Mouse (Mus musculus): ENCODE results near the gene Gm2a. TPM values are rescaled to one million over a fixed set of nuclear protein-coding genes. Genes with fewer than 3 reads are reported as not detected.
"Not testable (repeated sequence)": the region's sequence is repeated elsewhere in the genome, so short reads cannot be mapped to it uniquely, and the experiment has no call there.

Gene Gm2a
- polyA plus RNA-seq, 1 experiment: 5.8 TPM

DNA sequence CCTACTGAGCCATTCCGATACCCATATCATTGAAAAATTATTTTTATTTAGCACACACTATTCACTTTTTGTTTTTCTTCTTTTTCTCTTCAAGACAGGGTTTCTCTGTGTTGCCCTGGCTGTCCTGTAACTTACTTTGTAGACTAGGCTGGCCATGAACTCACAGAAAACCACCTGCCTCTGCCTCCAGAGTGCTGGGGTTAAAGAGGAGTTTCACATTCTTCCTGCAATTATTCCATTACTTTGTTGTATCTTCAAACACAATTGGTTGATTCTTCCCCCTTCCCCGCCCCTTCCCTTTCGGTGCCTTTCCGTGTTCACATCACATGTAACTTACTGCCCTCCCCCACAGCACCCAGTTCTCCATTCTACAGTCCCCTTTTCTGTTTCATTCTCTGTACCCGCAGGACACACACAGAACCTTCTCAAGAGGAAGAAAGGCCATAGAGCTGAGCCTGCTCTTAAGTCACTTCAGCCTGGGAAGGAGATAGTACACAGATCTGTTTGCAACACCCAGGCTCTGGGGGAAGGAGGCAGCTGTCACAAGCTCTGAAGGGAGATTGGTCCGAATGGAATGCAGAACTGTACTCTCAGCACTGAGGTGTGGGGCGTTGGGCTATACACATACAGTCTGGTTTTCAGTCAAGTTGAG, 15.4 kb downstream of the Gm2a start:
- no peaks in the 10 kb centered on the region for H3K27me3 ChIP-seq (ENCODE audit: control insufficient read depth, insufficient read depth, insufficient read length)
- no peaks in the 10 kb centered on the region for H3K36me3 ChIP-seq (ENCODE audit: control insufficient read depth, insufficient read depth)
- peak overlapping the region; percentile 10 for H3K4me2 ChIP-seq (ENCODE audit: low read depth)

DNA sequence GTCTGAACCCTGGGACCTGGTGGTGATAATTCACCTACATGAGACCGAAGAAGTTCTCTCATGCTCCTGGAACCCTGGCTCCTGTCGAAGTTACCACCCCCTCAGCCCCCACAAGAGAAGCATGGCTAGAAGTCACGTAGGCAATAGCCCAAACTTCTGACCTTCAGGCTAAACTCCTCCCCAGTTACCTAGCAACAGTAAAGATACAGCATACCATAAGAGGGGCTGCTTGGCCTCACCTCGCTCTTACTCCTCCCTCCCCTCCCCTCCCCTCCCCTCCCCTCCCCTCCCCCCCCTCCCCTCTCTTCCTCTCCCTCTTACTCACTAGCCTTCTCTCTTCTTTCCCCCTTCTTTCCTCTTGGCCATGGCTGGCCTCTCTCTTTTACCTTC, 15.9 kb downstream of the Gm2a start:
- H3ac ChIP-seq (ENCODE audit: control insufficient read depth, insufficient read length); H3K27me3 ChIP-seq (ENCODE audit: control insufficient read depth, insufficient read depth, insufficient read length); H3K79me2 ChIP-seq (ENCODE audit: control insufficient read depth, insufficient read depth); H3K4me2 ChIP-seq (ENCODE audit: low read depth); H3K4me3 ChIP-seq; H3K36me3 ChIP-seq (ENCODE audit: control insufficient read depth, insufficient read depth): not testable (repeated sequence)

More for the DNA sequence above, 15.4 kb downstream of the Gm2a start:
- no peak overlapping the region for H3K4me3 ChIP-seq
- no peak overlapping the region for H3ac ChIP-seq (ENCODE audit: control insufficient read depth, insufficient read length)
- no peak for TF ChIP-seq POLR2AphosphoS2 (IDR thresholded peaks at IDR 0.05; ENCODE audit: insufficient read length, low read depth)
- peak in 1 of 3 experiments; percentile 42 for TF ChIP-seq MYOG (IDR thresholded peaks at IDR 0.05; ENCODE audit: control insufficient read depth in 1 of 3, insufficient read depth in 1 of 3, insufficient read length in 2 of 3, low read depth in 2 of 3)
- no peak for TF ChIP-seq USF1 (IDR thresholded peaks at IDR 0.05; ENCODE audit: low read depth)
- TF ChIP-seq MAX (IDR thresholded peaks at IDR 0.05; ENCODE audit: low read depth): no peak
- TF ChIP-seq TCF12 (IDR thresholded peaks at IDR 0.05; ENCODE audit: insufficient read depth, poor library complexity, severe bottlenecking): no peak
- TF ChIP-seq TCF3 (IDR thresholded peaks at IDR 0.05; ENCODE audit: insufficient read length, low read depth): no peak
- no peak for TF ChIP-seq E2F4 (IDR thresholded peaks at IDR 0.05; ENCODE audit: insufficient read depth)
- TF ChIP-seq MYOD1 (IDR thresholded peaks at IDR 0.05; ENCODE audit: control insufficient read depth in 1 of 3, insufficient read length in 2 of 3, low read depth in 2 of 3): peak in 2 of 3 experiments; percentile 33 to 51
- no peak for TF ChIP-seq SRF (IDR thresholded peaks at IDR 0.05; ENCODE audit: control insufficient read depth, insufficient read length, low read depth)
- no peak for TF ChIP-seq CEBPB (IDR thresholded peaks at IDR 0.05; ENCODE audit: insufficient read depth, poor library complexity, severe bottlenecking)
- H3K79me2 ChIP-seq (ENCODE audit: control insufficient read depth, insufficient read depth): no peaks in the 10 kb centered on the region

DNA sequence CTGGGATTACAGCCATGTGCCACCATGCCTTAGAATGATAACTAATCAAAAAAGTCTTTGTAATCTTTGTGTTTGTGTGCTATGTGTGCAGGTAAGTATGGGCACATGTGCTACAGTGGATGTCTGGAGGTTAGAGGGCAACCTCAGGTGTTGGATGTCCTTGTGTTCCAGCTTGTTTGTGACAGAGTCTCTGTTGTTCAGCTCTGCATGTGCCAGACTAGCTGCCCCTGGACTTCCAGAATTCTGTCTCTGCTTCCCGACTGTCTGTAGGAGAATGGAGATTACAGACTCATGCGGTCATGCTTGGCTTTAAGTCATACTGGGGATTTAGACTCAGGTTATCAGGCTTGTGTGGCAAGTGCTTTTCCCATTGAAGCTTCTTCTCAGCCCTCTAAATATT, 16.4 kb downstream of the Gm2a start:
- Histone ChIP-seq H3K4me2 (ENCODE audit: low read depth) (no peak overlapping the region), H3K36me3 (ENCODE audit: control insufficient read depth, insufficient read depth) (no peaks in the 10 kb centered on the region), H3K79me2 (ENCODE audit: control insufficient read depth, insufficient read depth) (no peaks in the 10 kb centered on the region), H3ac (ENCODE audit: control insufficient read depth, insufficient read length) (no peak overlapping the region), H3K27me3 (ENCODE audit: control insufficient read depth, insufficient read depth, insufficient read length) (no peaks in the 10 kb centered on the region), H3K4me3 (no peak overlapping the region)
- TF ChIP-seq E2F4 (IDR thresholded peaks at IDR 0.05; ENCODE audit: insufficient read depth) (no peak), REST (IDR thresholded peaks at IDR 0.05; ENCODE audit: insufficient read depth, insufficient read length) (no peak), MYOD1 (IDR thresholded peaks at IDR 0.05; ENCODE audit: control insufficient read depth in 1 of 3, insufficient read length in 2 of 3, low read depth in 2 of 3) (no peak), POLR2A (IDR thresholded peaks at IDR 0.05; ENCODE audit: insufficient read length, low read depth) (no peak), CEBPB (IDR thresholded peaks at IDR 0.05; ENCODE audit: insufficient read depth, poor library complexity, severe bottlenecking) (no peak), MYOG (IDR thresholded peaks at IDR 0.05; ENCODE audit: control insufficient read depth in 1 of 3, insufficient read depth in 1 of 3, insufficient read length in 2 of 3, low read depth in 2 of 3) (no peak), POLR2AphosphoS2 (IDR thresholded peaks at IDR 0.05; ENCODE audit: insufficient read length, low read depth) (no peak), TCF12 (IDR thresholded peaks at IDR 0.05; ENCODE audit: insufficient read depth, poor library complexity, severe bottlenecking) (no peak), USF1 (IDR thresholded peaks at IDR 0.05; ENCODE audit: low read depth) (no peak), TCF3 (IDR thresholded peaks at IDR 0.05; ENCODE audit: insufficient read length, low read depth) (no peak), MAX (IDR thresholded peaks at IDR 0.05; ENCODE audit: low read depth) (no peak), SRF (IDR thresholded peaks at IDR 0.05; ENCODE audit: control insufficient read depth, insufficient read length, low read depth) (no peak)

DNA sequence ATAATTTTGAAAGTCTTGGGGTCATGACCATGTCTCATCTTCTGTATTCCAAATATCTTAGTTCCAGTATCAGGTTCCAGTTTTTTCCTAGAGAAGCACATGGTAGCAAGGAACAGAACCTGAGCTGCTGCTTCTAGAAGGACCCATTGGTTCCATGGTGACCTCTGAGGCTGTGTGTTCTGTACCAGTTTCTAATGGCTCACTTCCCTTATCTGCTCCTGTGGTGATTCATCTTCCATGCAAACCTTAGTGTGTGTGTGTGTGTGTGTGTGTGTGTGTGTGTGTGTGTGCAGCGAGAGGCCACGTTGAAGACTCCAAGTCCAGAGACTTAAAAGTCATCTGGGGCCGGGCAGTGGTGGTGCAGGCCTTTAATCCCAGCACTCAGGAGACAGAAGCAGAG, 18.1 kb downstream of the Gm2a start:
- Histone ChIP-seq H3K4me3 (no peak overlapping the region), H3ac (ENCODE audit: control insufficient read depth, insufficient read length) (no peak overlapping the region), H3K4me2 (ENCODE audit: low read depth) (no peak overlapping the region), H3K79me2 (ENCODE audit: control insufficient read depth, insufficient read depth) (no peaks in the 10 kb centered on the region), H3K36me3 (ENCODE audit: control insufficient read depth, insufficient read depth) (no peaks in the 10 kb centered on the region), H3K27me3 (ENCODE audit: control insufficient read depth, insufficient read depth, insufficient read length) (no peaks in the 10 kb centered on the region)
- TF ChIP-seq POLR2A (IDR thresholded peaks at IDR 0.05; ENCODE audit: insufficient read length, low read depth) (no peak), E2F4 (IDR thresholded peaks at IDR 0.05; ENCODE audit: insufficient read depth) (no peak), MYOD1 (IDR thresholded peaks at IDR 0.05; ENCODE audit: control insufficient read depth in 1 of 3, insufficient read length in 2 of 3, low read depth in 2 of 3) (no peak), MYOG (IDR thresholded peaks at IDR 0.05; ENCODE audit: control insufficient read depth in 1 of 3, insufficient read depth in 1 of 3, insufficient read length in 2 of 3, low read depth in 2 of 3) (no peak), POLR2AphosphoS2 (IDR thresholded peaks at IDR 0.05; ENCODE audit: insufficient read length, low read depth) (no peak), TCF12 (IDR thresholded peaks at IDR 0.05; ENCODE audit: insufficient read depth, poor library complexity, severe bottlenecking) (no peak), MAX (IDR thresholded peaks at IDR 0.05; ENCODE audit: low read depth) (no peak), CEBPB (IDR thresholded peaks at IDR 0.05; ENCODE audit: insufficient read depth, poor library complexity, severe bottlenecking) (no peak), USF1 (IDR thresholded peaks at IDR 0.05; ENCODE audit: low read depth) (no peak), TCF3 (IDR thresholded peaks at IDR 0.05; ENCODE audit: insufficient read length, low read depth) (no peak), REST (IDR thresholded peaks at IDR 0.05; ENCODE audit: insufficient read depth, insufficient read length) (no peak), SRF (IDR thresholded peaks at IDR 0.05; ENCODE audit: control insufficient read depth, insufficient read length, low read depth) (no peak)

DNA sequence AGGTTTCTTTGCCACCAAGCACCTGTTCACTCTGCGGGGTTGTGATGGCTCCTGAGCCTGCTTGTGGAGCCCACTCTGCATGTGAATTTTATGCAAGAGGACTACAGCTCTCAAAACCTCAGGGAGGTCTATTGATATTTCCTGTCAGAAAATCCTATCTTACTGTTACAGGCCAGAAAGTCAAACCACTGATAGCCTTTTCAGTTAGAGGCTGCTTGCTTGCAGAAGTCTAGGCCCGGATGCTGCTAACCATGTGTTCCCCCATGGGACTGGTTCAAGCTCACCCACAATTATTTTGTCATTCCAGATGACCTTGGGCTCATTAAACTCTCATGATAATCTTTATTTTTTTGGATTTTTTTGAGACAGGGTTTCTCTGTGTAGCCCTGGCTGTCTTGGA, 19.1 kb downstream of the Gm2a start:
- no peak overlapping the region for H3K4me2 ChIP-seq (ENCODE audit: low read depth)
- TF ChIP-seq MYOG (IDR thresholded peaks at IDR 0.05; ENCODE audit: control insufficient read depth in 1 of 3, insufficient read depth in 1 of 3, insufficient read length in 2 of 3, low read depth in 2 of 3) (no peak), TCF12 (IDR thresholded peaks at IDR 0.05; ENCODE audit: insufficient read depth, poor library complexity, severe bottlenecking) (no peak), E2F4 (IDR thresholded peaks at IDR 0.05; ENCODE audit: insufficient read depth) (no peak), SRF (IDR thresholded peaks at IDR 0.05; ENCODE audit: control insufficient read depth, insufficient read length, low read depth) (no peak), MYOD1 (IDR thresholded peaks at IDR 0.05; ENCODE audit: control insufficient read depth in 1 of 3, insufficient read length in 2 of 3, low read depth in 2 of 3) (no peak)
- no peak overlapping the region for H3K4me3 ChIP-seq
- H3K36me3 ChIP-seq (ENCODE audit: control insufficient read depth, insufficient read depth): no peaks in the 10 kb centered on the region
- no peaks in the 10 kb centered on the region for H3K27me3 ChIP-seq (ENCODE audit: control insufficient read depth, insufficient read depth, insufficient read length)
- no peaks in the 10 kb centered on the region for H3K79me2 ChIP-seq (ENCODE audit: control insufficient read depth, insufficient read depth)
- no peak overlapping the region for H3ac ChIP-seq (ENCODE audit: control insufficient read depth, insufficient read length)

Data from myocyte (in vitro differentiated cells).